Mouse (Mus musculus) thymus, adult 2 months (tissue): ENCODE measurements at regions not wholly inside any gene's neighbourhood (a gene's known extent, or its start where the extent isn't known, plus 50 kb on each side); places are given as distances from the start of the nearest gene placed in this dataset.

Experiments
- DNase-seq: peaks from one replicate; pipeline ENCODE4 v3.0.0; 2021
- H3K27ac ChIP-seq: fragments of 200-500 bp; 2 replicates; pipeline ENCODE4 v1.5.1; 2012; ENCODE audit warnings: low read length, control low read depth; ENCODE audit not compliant: control insufficient read depth, insufficient read depth
- H3K27me3 ChIP-seq: fragments of 200-500 bp; 2 replicates; pipeline ENCODE4 v1.6.1; 2012; ENCODE audit warnings: mild to moderate bottlenecking, low read length, moderate library complexity, mixed read lengths; ENCODE audit not compliant: control insufficient read depth, insufficient read depth
- H3K36me3 ChIP-seq: fragments of 200-500 bp; 2 replicates; pipeline ENCODE4 v1.6.1; 2012; ENCODE audit warnings: mild to moderate bottlenecking, low read length, moderate library complexity; ENCODE audit not compliant: control insufficient read depth, insufficient read depth
- H3K4me1 ChIP-seq: fragments of 200-500 bp; replicated peaks from 2 replicates; pipeline ENCODE4 v1.6.1; 2012; ENCODE audit warnings: low read length; ENCODE audit not compliant: control insufficient read depth, insufficient read depth
- H3K4me3 ChIP-seq: fragments of 200-500 bp; 2 replicates; pipeline ENCODE4 v1.5.1; 2012; ENCODE audit warnings: mild to moderate bottlenecking, low read length, control low read depth, moderate library complexity; ENCODE audit not compliant: control insufficient read depth, insufficient read depth
- CTCF ChIP-seq: fragments of 200-500 bp; IDR thresholded peaks from 2 replicates; pipeline ENCODE4 v1.5.1; 2012; ENCODE audit warnings: mild to moderate bottlenecking, control low read depth, low read length, moderate library complexity, borderline replicate concordance; ENCODE audit not compliant: control insufficient read depth, poor library complexity, insufficient read depth; ENCODE audit errors: extremely low read depth
- POLR2A ChIP-seq: fragments of 200-500 bp; IDR thresholded peaks from 2 replicates; pipeline ENCODE4 v1.6.1; 2012; ENCODE audit warnings: mild to moderate bottlenecking, low read length, control low read depth, moderate library complexity; ENCODE audit not compliant: control insufficient read depth, poor library complexity, insufficient read depth; ENCODE audit errors: extremely low read depth
- WGBS: fragments of 180-500 bp; shearing (Covaris S2); methylation state at CpG from one replicate; pipeline ENCODE4 v1.1.7; 2018; 5-methylcytosine and 5-hydroxymethylcytosine counted together

- Histone ChIP-seq H3K4me1 (no peaks in the 10 kb centered on the region), H3K27me3 (no peaks in the 10 kb centered on the region), H3K27ac (no peak overlapping the region), H3K36me3 (no peaks in the 10 kb centered on the region), H3K4me3 (no peak overlapping the region)
- DNase-seq, result no peak
- 88% methylated on average over 3 of the region's 3 CpGs for WGBS
- TF ChIP-seq POLR2A (no peak), CTCF (no peak)
Observed at GRCm38 (mm10) chr13:31254744-31255143, 280.7 kb downstream of the Gm5447 start.

DNA sequence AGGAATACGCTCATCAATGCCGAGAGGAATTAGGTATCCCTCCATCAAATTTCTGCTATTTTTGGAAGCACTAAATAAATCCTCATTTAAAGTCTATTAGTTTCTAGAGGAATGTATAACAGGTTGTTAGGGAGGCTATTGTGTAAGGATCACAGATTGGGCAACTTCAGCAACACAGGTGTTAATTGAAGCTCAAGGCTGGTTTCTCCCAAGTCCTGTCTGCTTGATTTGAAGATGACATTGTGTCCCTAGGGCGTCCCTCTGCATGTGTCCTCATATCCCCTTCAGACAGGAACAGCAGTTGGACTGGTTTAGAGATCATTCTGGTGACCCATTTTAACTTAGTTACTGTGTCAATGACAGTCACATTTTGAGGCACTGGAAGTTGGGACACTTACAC is 281.5 kb downstream of the Gm5447 start:
- H3K27ac ChIP-seq, result no peak overlapping the region
- TF ChIP-seq POLR2A (no peak), CTCF (no peak)
- no peak overlapping the region for H3K4me3 ChIP-seq
- no peaks in the 10 kb centered on the region for H3K36me3 ChIP-seq
- DNase-seq, result no peak
- 97% methylated on average over 3 of the region's 3 CpGs for WGBS
- H3K4me1 ChIP-seq, result no peaks in the 10 kb centered on the region
- no peaks in the 10 kb centered on the region for H3K27me3 ChIP-seq

- WGBS, result 85% methylated on average over 3 of the region's 3 CpGs
- Histone ChIP-seq H3K36me3 (no peaks in the 10 kb centered on the region), H3K27me3 (no peaks in the 10 kb centered on the region), H3K4me1 (no peaks in the 10 kb centered on the region), H3K4me3 (no peak overlapping the region), H3K27ac (no peak overlapping the region)
- DNase-seq, result no peak
- TF ChIP-seq POLR2A (no peak), CTCF (no peak)
Observed at GRCm38 (mm10) chr13:31267865-31268264, 288.1 kb upstream of the Foxq1 start.

DNA sequence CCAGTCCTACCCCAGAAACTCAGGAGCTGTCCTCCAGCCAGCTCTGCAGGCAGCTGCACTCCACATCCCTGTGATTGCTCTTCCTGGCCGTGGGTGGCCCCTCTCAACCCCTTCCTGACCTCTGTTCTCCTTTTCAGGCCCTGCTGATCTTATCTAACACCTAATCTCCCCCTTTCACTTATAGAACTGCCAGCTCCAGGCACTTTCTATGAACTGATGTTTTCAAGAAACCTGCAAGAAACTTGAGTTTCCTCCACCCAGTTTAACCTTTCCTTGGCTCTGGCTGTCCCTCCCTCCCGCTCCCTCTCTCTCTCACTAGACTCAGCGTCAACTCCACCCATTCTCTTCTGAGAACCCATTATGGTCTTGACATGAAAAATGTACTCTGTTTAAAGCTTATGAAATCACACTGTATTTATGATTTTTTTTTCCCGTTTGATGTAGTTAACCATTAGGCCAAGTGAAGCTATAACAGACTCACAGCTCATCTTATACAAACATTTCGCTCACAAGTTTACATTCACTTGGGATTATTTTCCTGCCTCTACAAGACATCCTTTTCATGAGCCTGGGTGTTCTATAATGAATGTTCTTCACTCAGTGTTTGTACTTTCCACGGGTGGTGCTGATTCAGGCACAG is 279.8 kb upstream of the Foxq1 start:
- Histone ChIP-seq H3K27ac (no peak overlapping the region), H3K4me1 (no peaks in the 10 kb centered on the region), H3K27me3 (no peaks in the 10 kb centered on the region), H3K36me3 (no peaks in the 10 kb centered on the region), H3K4me3 (no peak overlapping the region)
- no peak for TF ChIP-seq CTCF
- TF ChIP-seq POLR2A, result no peak
- WGBS, result 48% methylated on average over 6 of the region's 6 CpGs
- DNase-seq, result no peak

GRCm38 (mm10) chr13:31290630-31291029 is 265.3 kb upstream of the Foxq1 start:
- no peak for DNase-seq
- Histone ChIP-seq H3K4me3 (no peak overlapping the region), H3K27ac (no peak overlapping the region), H3K27me3 (no peaks in the 10 kb centered on the region), H3K4me1 (peaks cover 7% of the 10 kb centered on the region), H3K36me3 (no peaks in the 10 kb centered on the region)
- TF ChIP-seq POLR2A (no peak), CTCF (no peak)
- 27% methylated on average over 7 of the region's 7 CpGs for WGBS

- DNase-seq, result no peak
- H3K4me1 ChIP-seq, result peaks cover 7% of the 10 kb centered on the region
- H3K4me3 ChIP-seq, result no peak overlapping the region
- WGBS, result 42% methylated on average over 13 of the region's 13 CpGs
- H3K36me3 ChIP-seq, result no peaks in the 10 kb centered on the region
- H3K27ac ChIP-seq, result no peak overlapping the region
- H3K27me3 ChIP-seq, result no peaks in the 10 kb centered on the region
- TF ChIP-seq POLR2A, result no peak
- no peak for TF ChIP-seq CTCF
Observed at GRCm38 (mm10) chr13:31292584-31293387, 263.1 kb upstream of the Foxq1 start.
